10 mouse cellular contexts compared by ENCODE assay signal in the genomic region with DNA sequence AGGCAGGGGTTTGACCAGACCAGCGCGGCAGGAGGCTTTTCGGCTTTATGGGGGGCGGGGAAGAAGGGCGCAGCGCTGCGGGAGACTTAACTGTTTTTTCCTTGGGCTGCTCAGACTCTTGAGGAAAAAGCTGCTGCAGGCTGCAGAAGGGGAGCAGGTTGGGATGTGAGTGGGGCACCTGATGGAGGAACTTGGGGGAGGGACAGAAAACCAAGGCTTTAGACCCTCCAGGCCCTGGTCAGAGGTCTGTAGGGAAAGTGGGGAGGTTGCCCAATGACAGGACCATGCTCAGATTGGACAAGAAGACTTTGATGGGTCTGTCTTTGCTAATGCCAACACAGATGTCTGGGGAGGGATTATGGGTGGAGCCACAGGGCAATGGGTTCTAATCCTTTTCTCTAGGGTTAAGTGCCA. TPM values are rescaled to one million over a fixed set of nuclear protein-coding genes. Genes with fewer than 3 reads are reported as not detected.
DNase-seq lines count a peak whose midpoint lies in the region; ATAC-seq and TF ChIP-seq lines count a peak whose summit lies in the region.
"Had no signal": no experiment of that assay in that cellular context is flagged by ENCODE, and none has a peak within 500 bp of the region (broad histone marks: within the 10 kb centered on the region; RNA-seq: fewer than 3 reads in every experiment).

No protein-coding gene starts in this region.

- no peaks in the 10 kb centered on the region for H3K9me3 ChIP-seq in hindbrain, embryonic 15.5 days
- no peaks in the 10 kb centered on the region for H3K9me3 ChIP-seq in liver, embryonic 13.5 days (replicated peaks)

- ATAC-seq in cerebellum, adult (ENCODE audit: insufficient number of reproducible peaks, low FRiP score, low TSS enrichment): no peak
- ATAC-seq in Patski: peak; percentile 2
- ATAC-seq in hindbrain, embryonic 15.5 days (ENCODE audit: low FRiP score, low read depth): no peak
- no peak for ATAC-seq in liver, embryonic 13.5 days (ENCODE audit: low read depth)

- H3K4me1 ChIP-seq in hindbrain, embryonic 15.5 days (replicated peaks): peaks cover 42% of the 10 kb centered on the region
- H3K4me1 ChIP-seq in liver, embryonic 13.5 days (replicated peaks): peaks cover 18% of the 10 kb centered on the region

- H3K9ac ChIP-seq in hindbrain, embryonic 15.5 days: peak overlapping the region; percentile 61
- peak overlapping the region; percentile 41 for H3K9ac ChIP-seq in liver, embryonic 13.5 days

- in situ Hi-C loops in Patski (cut with MboI; ENCODE audit: low pct_unique_long_range_greater_than_20kb): loop anchor here (5.0 kb wide), 1 partner anchor 90 kb away; the partner anchor contains the start of gene Atp6v0e2

- no peak overlapping the region for H3K27ac ChIP-seq in hindbrain, embryonic 15.5 days (replicated peaks)
- H3K27ac ChIP-seq in liver, embryonic 13.5 days: no peak overlapping the region

- CTCF ChIA-PET in Patski (lab: Charles Lee): interaction anchor here (1.7 to 2.0 kb wide), 2 partner anchors 12 to 25 kb away, joined by 3 to 7 read pairs; no protein-coding TSS in a partner anchor

- H3K27me3 ChIP-seq in Patski: no peaks in the 10 kb centered on the region
- H3K27me3 ChIP-seq in hindbrain, embryonic 15.5 days: peaks cover 15% of the 10 kb centered on the region
- peaks cover 50% of the 10 kb centered on the region for H3K27me3 ChIP-seq in liver, embryonic 13.5 days

- WGBS in hindbrain, embryonic 15.5 days: 4% methylated on average over 7 of the region's 7 CpGs
- WGBS in liver, embryonic 13.5 days (ENCODE audit: insufficient replicate concordance): 5% methylated on average over 7 of the region's 7 CpGs

- intact Hi-C loops in left cerebral cortex, postnatal 14 days (cut with DNase I): loop anchor here (5.0 kb wide), 1 partner anchor 35 kb away; the partner anchor contains the start of genes Gm44965 and Repin1

- no peak for TF ChIP-seq CTCF in Patski (IDR thresholded peaks at IDR 0.05)

- no peaks in the 10 kb centered on the region for H3K36me3 ChIP-seq in hindbrain, embryonic 15.5 days
- H3K36me3 ChIP-seq in liver, embryonic 13.5 days: no peaks in the 10 kb centered on the region

- peak overlapping the region; percentile 57 for H3K4me3 ChIP-seq in hindbrain, embryonic 15.5 days
- peak overlapping the region; percentile 49 for H3K4me3 ChIP-seq in liver, embryonic 13.5 days (replicated peaks)

- DNase-seq in cerebellum, adult 9-11 months: peak; percentile 55
- DNase-seq in Patski (ENCODE audit: low read depth, low spot score): no peak
- no peak for DNase-seq in liver, embryonic 13.5 days
- no peak for DNase-seq in layer of hippocampus, postnatal 14 days (ENCODE audit: low spot score in 2 of 2)
- no peak for DNase-seq in thymus, adult 18-20 months
- no peak for DNase-seq in left cerebral cortex, postnatal 14 days (ENCODE audit: low spot score in 2 of 2)

- POLR2A ChIA-PET in Patski (lab: Charles Lee): interaction anchor here (0.5 to 4.5 kb wide), 10 partner anchors 9 to 330 kb away, joined by 3 to 24 read pairs (median 4); partner anchors contain the start of genes Gm44965, Repin1 and Zfp775

- peak overlapping the region; percentile 85 for H3K4me2 ChIP-seq in hindbrain, embryonic 15.5 days
- peak overlapping the region; percentile 70 for H3K4me2 ChIP-seq in liver, embryonic 13.5 days

RNA-seq across cellular contexts. Expression of gene AI854703, which starts 1.0 kb away (rescaled TPM):
- 25.6 TPM for polyA plus RNA-seq in Patski (2021)
- 26.4 and 27.1 TPM in 2 replicates for polyA plus RNA-seq in hindbrain, embryonic 15.5 days (2015; fragmentation: Nextera tagmentation; extraction: Ambion mirVana)
- polyA plus RNA-seq in liver, embryonic 13.5 days (2015; fragmentation: Nextera tagmentation; extraction: Ambion mirVana): 0.20 and 0.28 TPM in 2 replicates
- 10 to 100 TPM; 12.5 to 13.7 TPM for total RNA-seq in layer of hippocampus, postnatal 14 days (2021)
- 10 to 100 TPM; 15.6 to 18.4 TPM for total RNA-seq in left cerebral cortex, postnatal 14 days (2021)

RNA-seq across cellular contexts. Expression of gene Gimap8, which starts 19.5 kb away (rescaled TPM):
- polyA plus RNA-seq in Patski (2021): 7.3 TPM
- 0.56 TPM in 2 replicates for polyA plus RNA-seq in hindbrain, embryonic 15.5 days (2015; fragmentation: Nextera tagmentation; extraction: Ambion mirVana)
- polyA plus RNA-seq in liver, embryonic 13.5 days (2015; fragmentation: Nextera tagmentation; extraction: Ambion mirVana): 0.73 and 0.93 TPM in 2 replicates
- 1 to 10 TPM; 1.0 to 1.4 TPM for total RNA-seq in layer of hippocampus, postnatal 14 days (2021)
- under 1 TPM; 0.97 to 0.99 TPM for total RNA-seq in left cerebral cortex, postnatal 14 days (2021)
- polyA plus RNA-seq: C2C12 had no signal

RNA-seq across cellular contexts. Expression of gene Zfp775, which starts 25.7 kb away (rescaled TPM):
- polyA plus RNA-seq in Patski (2021): 8.7 TPM
- 13.5 and 14.5 TPM in 2 replicates for polyA plus RNA-seq in hindbrain, embryonic 15.5 days (2015; fragmentation: Nextera tagmentation; extraction: Ambion mirVana)
- polyA plus RNA-seq in liver, embryonic 13.5 days (2015; fragmentation: Nextera tagmentation; extraction: Ambion mirVana): 1.9 and 2.0 TPM in 2 replicates
- 1 to 10 TPM; 6.4 to 6.5 TPM for total RNA-seq in layer of hippocampus, postnatal 14 days (2021)
- 1 to 10 TPM; 6.0 to 7.4 TPM for total RNA-seq in left cerebral cortex, postnatal 14 days (2021)

RNA-seq across cellular contexts. Expression of gene Gm44965, which starts 33.8 kb away (rescaled TPM):
- polyA plus RNA-seq in Patski (2021): 0.62 TPM
- 1.0 TPM in 1 of 2 replicates, not detected in the other for polyA plus RNA-seq in hindbrain, embryonic 15.5 days (2015; fragmentation: Nextera tagmentation; extraction: Ambion mirVana)
- not detected in 2 replicates for polyA plus RNA-seq in liver, embryonic 13.5 days (2015; fragmentation: Nextera tagmentation; extraction: Ambion mirVana)
- total RNA-seq in layer of hippocampus, postnatal 14 days (2021): not detected
- not detected for total RNA-seq in left cerebral cortex, postnatal 14 days (2021)
- total RNA-seq: common myeloid progenitor, adult 5-6 weeks had no signal

RNA-seq across cellular contexts. Expression of gene Repin1, which starts 33.8 kb away (rescaled TPM):
- 44.2 TPM for polyA plus RNA-seq in Patski (2021)
- 44.3 and 46.1 TPM in 2 replicates for polyA plus RNA-seq in hindbrain, embryonic 15.5 days (2015; fragmentation: Nextera tagmentation; extraction: Ambion mirVana)
- polyA plus RNA-seq in liver, embryonic 13.5 days (2015; fragmentation: Nextera tagmentation; extraction: Ambion mirVana): 8.1 and 10.4 TPM in 2 replicates
- 10 to 100 TPM; 29.3 to 38.4 TPM for total RNA-seq in layer of hippocampus, postnatal 14 days (2021)
- total RNA-seq in left cerebral cortex, postnatal 14 days (2021): 10 to 100 TPM; 34.0 to 36.7 TPM

Comparison
In these comparisons a context has a peak if more than half of its experiments do, and no peak if none do; other contexts are left out.
1. RNA of gene AI854703, which starts 1.0 kb away (polyA plus RNA-seq): 26.4 to 27.1 TPM in hindbrain, embryonic 15.5 days and 25.6 TPM in Patski (single experiment); 0.20 to 0.28 TPM in liver, embryonic 13.5 days; every median in the first group is over 10 times any median in the second.